Mouse (Mus musculus) heart, adult 9 months (tissue): ENCODE measurements around the gene Ubxn10.

Source experiments
- DNase-seq, 2 experiments: peaks; one replicate each; pipeline ENCODE4 v3.0.0; 2022; ENCODE audit warnings: low spot score in 2 of 2

Gene Ubxn10

GRCm38 (mm10) chr4:138734105-138734504, 2.9 kb downstream of the Ubxn10 start:
- no peak for DNase-seq

GRCm38 (mm10) chr4:138729018-138729703, 7.8 kb downstream of the Ubxn10 start:
- peak in 1 of 2 experiments; percentile 20 for DNase-seq

- DNase-seq = no peak
Observed at GRCm38 (mm10) chr4:138725751-138726150, 11.2 kb downstream of the Ubxn10 start.

GRCm38 (mm10) chr4:138725127-138725461, 11.9 kb downstream of the Ubxn10 start:
- peak; percentile 59 to 63 for DNase-seq

GRCm38 (mm10) chr4:138724354-138725126, 12.4 kb downstream of the Ubxn10 start, which contains the start of gene Pla2g2c:
Gene Pla2g2c (plus strand): TSS chr4:138724792.
- DNase-seq = no peak

- peak; percentile 21 to 44 for DNase-seq
Observed at GRCm38 (mm10) chr4:138723493-138724281, 13.3 kb downstream of the Ubxn10 start.

GRCm38 (mm10) chr4:138719264-138719596, 17.7 kb downstream of the Ubxn10 start:
- DNase-seq = no peak

- no peak for DNase-seq
Observed at GRCm38 (mm10) chr4:138718586-138719263, 18.2 kb downstream of the Ubxn10 start.

GRCm38 (mm10) chr4:138716697-138717096, 20.3 kb downstream of the Ubxn10 start:
- no peak for DNase-seq

GRCm38 (mm10) chr4:138714186-138714585, 22.8 kb downstream of the Ubxn10 start:
- DNase-seq = no peak

GRCm38 (mm10) chr4:138712621-138713020, 24.3 kb downstream of the Ubxn10 start:
- DNase-seq = no peak

- no peak for DNase-seq
Observed at GRCm38 (mm10) chr4:138712096-138712495, 24.9 kb downstream of the Ubxn10 start.

- DNase-seq = no peak
Observed at GRCm38 (mm10) chr4:138711051-138711820, 25.7 kb downstream of the Ubxn10 start.

- no peak for DNase-seq
Observed at GRCm38 (mm10) chr4:138710633-138711032, 26.3 kb downstream of the Ubxn10 start.

GRCm38 (mm10) chr4:138709944-138710343, 27.0 kb downstream of the Ubxn10 start:
- no peak for DNase-seq

- no peak for DNase-seq
Observed at GRCm38 (mm10) chr4:138709246-138709645, 27.7 kb downstream of the Ubxn10 start.

- DNase-seq = peak in 1 of 2 experiments; percentile 17
Observed at GRCm38 (mm10) chr4:138708636-138709035, 28.3 kb downstream of the Ubxn10 start.

- no peak for DNase-seq
Observed at GRCm38 (mm10) chr4:138706620-138707019, 30.3 kb downstream of the Ubxn10 start.

GRCm38 (mm10) chr4:138704169-138704568, 32.8 kb downstream of the Ubxn10 start:
- DNase-seq = no peak

- no peak for DNase-seq
Observed at GRCm38 (mm10) chr4:138703591-138703990, 33.4 kb downstream of the Ubxn10 start.

GRCm38 (mm10) chr4:138702528-138702927, 34.4 kb downstream of the Ubxn10 start:
- no peak for DNase-seq
